Mouse (Mus musculus) lung, adult 2 months (tissue): ENCODE data around the gene Cdc45.

Experiments
- CTCF ChIP-seq: fragments of 200-500 bp; IDR thresholded peaks from 2 replicates; pipeline ENCODE4 v1.5.1; 2011; ENCODE audit warnings: mild to moderate bottlenecking, low read length, control low read depth; ENCODE audit not compliant: insufficient read depth
- POLR2A ChIP-seq: fragments of 200-500 bp; IDR thresholded peaks from 2 replicates; pipeline ENCODE4 v1.6.1; 2011; ENCODE audit warnings: low read depth, mild to moderate bottlenecking, control low read depth, low read length, borderline replicate concordance; ENCODE audit errors: extremely low read depth

GRCm38 (mm10) chr16:18785025-18785424, 26.8 kb downstream of the Cdc45 start:
- TF ChIP-seq CTCF = no peak
- TF ChIP-seq POLR2A = no peak
